Mouse (Mus musculus): ENCODE results near the gene Sarnp.
A peak's percentile ranks its signal among the peaks of the same experiment; 100 is the strongest.

Gene Sarnp

GRCm38 (mm10) chr10:128817033-128817432, at the start of gene Sarnp:
TSS of gene Sarnp (plus strand) at chr10:128817333.
- no peak for DNase-seq (ENCODE audit: low read depth, low spot score)

- DNase-seq (ENCODE audit: low read depth, low spot score), result no peak
Measured at GRCm38 (mm10) chr10:128772895-128773294, 44.2 kb upstream of the Sarnp start.

GRCm38 (mm10) chr10:128773685-128774084, 43.4 kb upstream of the Sarnp start:
- no peak for DNase-seq (ENCODE audit: low read depth, low spot score)

GRCm38 (mm10) chr10:128778441-128778840, 38.7 kb upstream of the Sarnp start:
- no peak for DNase-seq (ENCODE audit: low read depth, low spot score)

- no peak for DNase-seq (ENCODE audit: low read depth, low spot score)
Measured at GRCm38 (mm10) chr10:128779011-128779795, 37.9 kb upstream of the Sarnp start.

GRCm38 (mm10) chr10:128780200-128780599, 36.9 kb upstream of the Sarnp start:
- DNase-seq (ENCODE audit: low read depth, low spot score), result no peak

GRCm38 (mm10) chr10:128790398-128791124, 26.6 kb upstream of the Sarnp start, which contains the start of gene Mmp19:
TSS of gene Mmp19 (plus strand) at chr10:128790910.
- no peak for DNase-seq (ENCODE audit: low read depth, low spot score)

- no peak for DNase-seq (ENCODE audit: low read depth, low spot score)
Measured at GRCm38 (mm10) chr10:128792041-128792440, 25.1 kb upstream of the Sarnp start.

- no peak for DNase-seq (ENCODE audit: low read depth, low spot score)
Measured at GRCm38 (mm10) chr10:128793258-128793657, 23.9 kb upstream of the Sarnp start.

- no peak for DNase-seq (ENCODE audit: low read depth, low spot score)
Measured at GRCm38 (mm10) chr10:128794391-128794790, 22.7 kb upstream of the Sarnp start.

GRCm38 (mm10) chr10:128795581-128795980, 21.6 kb upstream of the Sarnp start:
- DNase-seq (ENCODE audit: low read depth, low spot score), result peak; percentile 32

- no peak for DNase-seq (ENCODE audit: low read depth, low spot score)
Measured at GRCm38 (mm10) chr10:128798676-128799075, 18.5 kb upstream of the Sarnp start.

GRCm38 (mm10) chr10:128801981-128802495, 15.1 kb upstream of the Sarnp start:
- DNase-seq (ENCODE audit: low read depth, low spot score), result no peak

- no peak for DNase-seq (ENCODE audit: low read depth, low spot score)
Measured at GRCm38 (mm10) chr10:128802956-128803355, 14.2 kb upstream of the Sarnp start.

GRCm38 (mm10) chr10:128803361-128803760, 13.8 kb upstream of the Sarnp start:
- no peak for DNase-seq (ENCODE audit: low read depth, low spot score)

- peak; percentile 59 for DNase-seq (ENCODE audit: low read depth, low spot score)
Measured at GRCm38 (mm10) chr10:128803771-128804270, 13.3 kb upstream of the Sarnp start, which contains the start of gene Dnajc14. TSS of gene Dnajc14 (plus strand) at chr10:128804062.

GRCm38 (mm10) chr10:128804271-128805091, 12.7 kb upstream of the Sarnp start, which contains the start of gene Tmem198b:
TSS of gene Tmem198b (minus strand) at chr10:128804370.
- DNase-seq (ENCODE audit: low read depth, low spot score), result peak; percentile 64

GRCm38 (mm10) chr10:128805092-128806000, 11.8 kb upstream of the Sarnp start:
- DNase-seq (ENCODE audit: low read depth, low spot score), result peak; percentile 97

- no peak for DNase-seq (ENCODE audit: low read depth, low spot score)
Measured at GRCm38 (mm10) chr10:128806086-128806485, 11.0 kb upstream of the Sarnp start.

- DNase-seq (ENCODE audit: low read depth, low spot score), result no peak
Measured at GRCm38 (mm10) chr10:128807018-128807417, 10.1 kb upstream of the Sarnp start.
